Mouse (Mus musculus) adrenal gland (tissue): ENCODE data around the gene Phykpl.

Experiments
- intact Hi-C: fragments of 180-260 bp; cut with DNase I; formaldehyde crosslinking; loops from one replicate; pipeline ENCODE4 v1.15.1; 2025
- long read RNA-seq, 2 experiments: library from polyadenylated mRNA; unstranded; transcript quantifications; one replicate each; pipeline ENCODE4 v2.0.0; 2020; ENCODE audit warnings: borderline replicate concordance in 1 of 2; ENCODE audit not compliant: insufficient replicate concordance in 1 of 2

Phykpl gene
- long read RNA-seq, experiment 1, transcript Phykpl-201 (13 exons, 1,609 nt), result minor isoform, 5 of 36 reads
- long read RNA-seq, experiment 1, transcript Phykpl-206 (13 exons, 3,116 nt), result major isoform, 25 of 36 reads
- long read RNA-seq, experiment 1, partial matches to known transcripts, result 0 of 36 reads
- long read RNA-seq, experiment 1, other reads (novel, unspliced or antisense), result 5 of 36 reads
- long read RNA-seq, experiment 2, transcript Phykpl-201 (13 exons, 1,609 nt), result minor isoform, 5 of 48 reads
- long read RNA-seq, experiment 2, transcript Phykpl-206 (13 exons, 3,116 nt), result major isoform, 23 of 48 reads
- long read RNA-seq, experiment 2, partial matches to known transcripts, result 5 of 48 reads
- long read RNA-seq, experiment 2, other reads (novel, unspliced or antisense), result 11 of 48 reads

DNA sequence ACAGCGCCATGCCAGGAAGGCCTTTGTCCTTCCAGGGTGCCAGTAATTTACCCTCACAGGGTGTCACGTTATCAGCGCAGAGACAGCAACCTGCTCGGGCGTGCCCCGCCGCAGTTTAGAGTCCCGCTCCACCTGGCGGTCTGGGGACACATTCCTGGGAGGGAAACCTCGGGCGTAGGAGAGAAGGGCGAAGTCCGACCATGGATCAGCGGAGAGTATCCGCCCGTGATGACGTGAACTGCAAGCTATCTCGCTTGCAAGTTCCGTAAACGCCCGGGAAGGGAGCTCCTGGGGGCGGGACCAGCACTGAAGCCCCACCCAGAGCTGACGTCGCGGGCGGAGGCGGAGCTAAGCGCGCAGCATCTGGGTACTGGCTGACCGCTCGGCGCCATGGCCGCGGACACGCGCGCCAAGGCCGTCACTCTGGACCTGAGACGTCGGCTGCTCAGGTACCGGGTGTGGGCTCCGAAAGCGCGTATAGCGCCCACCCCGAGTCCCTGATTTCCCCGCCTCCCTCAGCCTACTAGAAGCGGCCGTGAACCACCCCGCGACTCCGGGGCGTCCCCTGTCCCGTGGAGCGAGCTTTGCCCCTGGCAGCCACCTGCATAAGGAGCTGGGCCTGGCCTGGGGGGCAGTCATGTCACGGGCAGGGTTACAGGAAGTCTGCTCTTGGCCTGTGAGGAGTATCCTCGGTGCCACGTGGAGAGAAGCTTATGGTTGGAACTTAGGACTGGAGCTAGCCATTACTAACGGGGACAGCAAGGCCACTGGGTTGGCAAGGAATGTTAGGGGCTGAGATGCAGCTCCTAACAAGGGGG lies at the start of gene Phykpl:
Phykpl (plus strand) TSS at position 327 of the 818 bp plus-strand sequence.
- intact Hi-C loops, result loop anchor here (5.0 kb wide), 1 partner anchor 42 kb away; no protein-coding TSS in a partner anchor

DNA sequence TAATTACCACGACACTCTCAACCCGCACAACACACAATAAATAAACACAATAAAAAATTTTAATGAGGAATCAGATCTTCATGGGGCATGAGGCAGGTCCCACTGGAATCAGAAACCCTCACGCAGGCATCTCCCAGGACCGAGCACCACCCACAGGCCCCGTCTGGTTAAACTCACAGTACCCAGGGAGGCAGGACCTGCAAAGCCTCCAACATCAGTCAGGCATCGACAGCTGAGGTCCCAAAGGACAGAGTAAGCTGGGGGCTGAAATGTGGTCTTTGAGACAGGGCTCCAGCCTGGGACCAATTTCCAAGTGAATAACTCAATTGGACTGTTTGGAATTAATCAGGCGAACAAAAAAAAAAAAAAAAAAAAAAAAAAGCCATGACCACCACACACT lies 46.2 kb upstream of the Phykpl start:
- intact Hi-C loops, result loop anchor here (10.0 kb wide), 1 partner anchor 594 kb away; the partner anchor contains the start of gene 4933414I15Rik

DNA sequence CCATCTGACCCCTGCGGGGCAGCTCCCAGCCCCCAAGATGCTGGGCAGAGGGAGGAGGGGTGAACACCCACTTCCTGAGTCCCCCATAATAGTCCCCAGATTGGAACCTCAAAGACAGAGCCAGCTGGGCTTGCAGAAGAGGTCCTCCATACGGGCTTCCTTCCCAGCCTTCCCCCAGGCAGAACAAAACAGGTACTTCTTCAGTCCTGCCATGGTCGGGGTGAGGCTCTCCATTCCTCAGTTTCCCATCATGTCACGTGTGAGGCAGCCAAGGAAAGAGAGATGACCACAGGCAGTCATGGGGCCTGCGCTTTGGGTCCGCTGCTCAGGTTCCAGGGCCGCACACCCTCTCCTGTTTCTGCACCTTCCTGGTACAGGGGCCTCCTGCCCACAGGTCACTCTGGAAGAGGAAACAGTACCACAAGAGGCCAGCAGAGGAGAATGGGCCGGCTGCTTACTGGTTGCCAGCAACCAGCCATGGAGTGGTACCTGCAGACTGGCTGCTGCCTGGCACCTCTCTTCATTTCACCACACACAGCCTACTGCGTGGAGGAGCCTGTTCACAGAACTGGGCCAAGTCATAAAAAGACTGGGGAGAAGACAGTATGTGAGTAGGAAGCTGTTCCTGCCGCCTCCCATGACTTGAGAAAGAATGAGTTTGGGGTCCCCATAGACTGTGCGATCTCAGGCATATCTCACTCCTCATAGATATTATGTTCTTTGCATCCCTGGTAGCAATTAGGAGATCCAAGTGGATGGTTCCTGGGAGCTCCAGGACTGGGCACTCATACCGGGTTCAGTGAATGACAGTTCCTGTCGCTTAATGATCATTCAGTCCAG lies 45.4 kb upstream of the Phykpl start:
- intact Hi-C loops, result loop anchor here (10.0 kb wide), 1 partner anchor 594 kb away; the partner anchor contains the start of gene 4933414I15Rik

DNA sequence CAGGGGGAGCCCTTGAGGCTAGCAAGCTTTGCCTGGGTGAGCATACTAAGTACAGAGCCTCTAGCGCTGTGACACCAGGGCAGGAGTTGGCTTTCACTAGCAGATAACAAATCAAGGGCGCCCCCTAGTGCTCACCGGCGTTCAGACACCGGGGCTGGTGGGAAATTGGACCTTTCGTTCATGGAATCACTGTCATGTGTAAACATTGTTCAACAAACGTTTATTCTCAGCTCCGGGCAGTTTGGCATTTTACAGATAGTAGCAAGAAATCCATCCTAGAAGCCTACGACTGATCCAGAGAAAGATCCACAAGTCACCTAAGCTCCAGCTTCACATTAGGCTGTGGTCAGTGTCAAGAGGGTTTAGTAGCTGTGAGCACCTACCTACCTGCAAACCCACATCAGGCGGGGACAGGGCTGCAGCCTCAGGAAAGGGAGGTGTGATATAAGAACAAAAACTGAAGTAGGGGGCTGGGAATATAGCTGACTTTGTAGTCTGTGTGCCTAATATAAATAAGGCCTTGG lies 44.7 kb upstream of the Phykpl start:
- intact Hi-C loops, result loop anchor here (5.0 to 10.0 kb wide), 2 partner anchors 42 to 595 kb away; partner anchors contain the start of genes 4933414I15Rik and Phykpl

DNA sequence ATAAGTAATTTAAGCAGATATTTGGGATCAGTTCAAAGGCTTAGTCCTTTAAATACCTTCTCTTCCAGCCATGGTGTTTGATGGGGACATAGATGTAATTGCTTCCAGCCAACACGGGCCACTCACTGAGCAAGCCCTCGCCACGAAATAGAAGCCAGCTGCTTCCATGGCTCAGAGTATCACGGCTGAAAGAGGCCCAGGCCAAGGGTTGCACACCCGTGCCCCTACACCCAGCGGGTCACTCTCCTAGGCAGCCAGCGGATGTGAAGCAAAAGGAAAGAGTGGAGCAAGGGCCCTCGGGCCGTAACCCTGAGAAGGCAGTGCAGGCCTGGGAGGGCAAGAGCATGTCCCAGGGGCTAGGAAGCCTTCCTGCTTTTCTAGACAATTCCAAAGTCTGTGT lies 42.1 kb upstream of the Phykpl start:
- intact Hi-C loops, result loop anchor here (5.0 kb wide), 1 partner anchor 40 kb away; the partner anchor contains the start of gene Phykpl

DNA sequence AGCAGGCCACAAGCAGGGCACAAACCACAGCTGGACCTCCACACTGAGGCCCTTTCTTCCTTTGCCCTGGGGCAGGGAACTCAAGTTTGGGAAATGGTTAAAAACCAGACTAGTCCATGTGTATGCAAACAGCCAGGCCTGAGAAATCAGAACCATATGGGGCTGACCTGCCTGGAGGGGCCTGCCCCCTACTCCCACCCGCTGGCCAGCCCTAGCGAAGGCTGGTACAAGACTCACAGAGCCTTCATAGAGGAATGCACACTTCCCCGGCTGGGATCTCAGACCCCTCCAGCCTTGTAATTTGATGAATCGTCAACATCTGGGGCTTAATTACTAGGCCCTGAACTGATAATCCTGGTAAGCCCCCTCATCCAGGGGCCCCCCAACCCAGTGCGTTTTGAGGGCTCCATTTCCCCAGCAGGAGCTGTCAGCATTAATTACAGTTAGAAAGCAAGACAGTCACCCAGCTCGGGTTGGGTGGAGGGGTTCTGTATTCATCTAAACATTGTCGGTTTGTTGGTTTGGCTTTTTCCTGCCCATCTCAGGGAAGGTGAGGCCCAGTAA lies 41.0 kb upstream of the Phykpl start:
- intact Hi-C loops, result loop anchor here (5.0 kb wide), 1 partner anchor 39 kb away; the partner anchor contains the start of gene Phykpl

DNA sequence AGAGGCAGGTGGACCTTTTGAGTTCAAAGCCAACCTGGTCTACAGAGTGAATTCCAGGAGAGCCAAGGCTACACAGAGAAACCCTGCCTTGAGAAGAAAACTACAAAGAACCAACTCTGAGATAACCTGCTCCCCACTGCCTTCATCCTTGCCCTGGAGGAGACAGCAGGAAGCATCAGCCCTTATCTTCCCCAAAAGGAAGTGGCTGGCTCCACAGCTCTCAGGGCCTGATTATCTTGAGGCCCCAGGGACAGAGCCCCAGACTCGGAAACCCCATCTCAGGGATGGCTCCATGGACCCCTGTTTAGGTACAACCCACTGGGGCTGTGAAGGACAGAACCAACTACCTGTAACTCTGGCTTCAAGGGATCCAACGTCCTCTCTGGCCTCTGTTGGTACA lies 40.1 kb upstream of the Phykpl start:
- intact Hi-C loops, result loop anchor here (5.0 kb wide), 1 partner anchor 38 kb away; the partner anchor contains the start of gene Phykpl

DNA sequence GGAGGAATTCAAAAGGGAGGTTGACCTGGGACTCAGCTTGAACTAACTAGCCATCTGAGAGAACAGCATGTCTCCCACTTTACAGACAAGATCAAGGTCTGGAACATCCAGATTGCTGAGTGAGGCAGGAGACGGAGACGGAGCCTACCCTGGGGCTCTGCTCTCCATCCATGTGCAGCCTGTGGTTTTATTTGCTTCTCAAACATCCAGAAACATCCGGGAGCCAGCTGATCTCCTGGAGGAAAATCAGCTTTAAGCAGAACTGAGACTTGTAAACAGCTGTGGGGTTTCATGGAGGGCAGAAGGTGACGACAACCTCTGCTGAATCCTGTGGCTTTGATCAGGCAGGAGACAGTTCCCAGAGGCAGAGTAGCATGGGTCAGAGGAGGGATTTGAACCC lies 38.7 kb upstream of the Phykpl start:
- intact Hi-C loops, result no loop called here

DNA sequence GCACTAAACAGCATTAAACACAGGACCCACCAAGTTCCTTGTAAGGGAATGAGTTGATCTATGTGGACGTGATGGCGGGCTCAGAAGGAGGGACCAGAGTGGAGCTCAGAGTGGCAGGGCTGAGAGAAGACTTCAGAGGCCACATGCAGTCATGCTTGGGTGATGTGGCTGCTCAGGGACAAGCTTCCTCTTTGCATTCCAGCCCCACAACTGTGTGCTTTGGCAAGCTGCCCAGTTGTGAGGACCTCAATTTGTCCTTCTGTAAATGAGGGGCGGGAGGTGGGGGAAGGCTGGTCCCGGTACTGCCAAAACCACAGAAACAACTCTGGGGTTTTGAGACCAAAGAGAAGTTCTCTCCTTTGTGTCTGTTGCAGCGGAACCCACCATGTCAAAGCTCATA lies 33.3 kb upstream of the Phykpl start:
- intact Hi-C loops, result no loop called here

DNA sequence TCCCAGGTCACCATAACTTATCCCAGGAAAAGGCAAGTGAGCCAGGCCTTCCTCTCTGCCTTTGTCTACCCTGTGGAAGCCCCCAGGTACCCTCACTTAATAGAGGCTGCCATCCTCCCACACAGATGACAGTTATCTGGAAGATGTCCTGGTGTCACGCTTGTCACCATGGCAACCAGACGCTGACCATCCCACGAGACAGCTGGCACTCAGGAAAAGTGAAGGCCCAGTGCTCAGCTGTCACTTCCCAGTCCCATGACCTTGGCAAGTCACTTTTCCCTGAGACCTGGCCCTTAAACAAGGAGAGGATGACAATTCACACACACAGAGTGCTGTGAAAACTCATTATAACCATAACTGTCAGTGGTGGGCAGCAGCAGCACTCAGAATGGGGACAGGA lies 32.5 kb upstream of the Phykpl start:
- intact Hi-C loops, result no loop called here

DNA sequence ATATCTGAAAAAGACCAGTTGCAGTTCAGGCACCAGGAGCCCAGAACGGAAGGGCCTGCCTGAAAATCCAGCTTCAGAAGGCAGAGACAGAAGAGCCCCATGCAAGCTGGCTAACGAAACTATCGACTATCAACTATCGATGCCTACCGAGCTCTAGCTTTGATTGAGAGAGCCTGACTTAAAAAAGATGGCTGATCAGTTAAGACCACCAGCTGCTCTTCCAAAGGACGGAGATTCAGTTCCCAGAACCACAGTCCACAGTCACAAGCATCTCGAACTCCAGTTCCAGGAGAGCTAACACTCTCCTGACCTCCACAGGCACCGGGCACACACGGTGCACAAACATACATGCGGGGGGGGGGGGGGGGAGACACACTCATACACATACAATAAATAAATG lies 30.0 kb upstream of the Phykpl start:
- intact Hi-C loops, result no loop called here

DNA sequence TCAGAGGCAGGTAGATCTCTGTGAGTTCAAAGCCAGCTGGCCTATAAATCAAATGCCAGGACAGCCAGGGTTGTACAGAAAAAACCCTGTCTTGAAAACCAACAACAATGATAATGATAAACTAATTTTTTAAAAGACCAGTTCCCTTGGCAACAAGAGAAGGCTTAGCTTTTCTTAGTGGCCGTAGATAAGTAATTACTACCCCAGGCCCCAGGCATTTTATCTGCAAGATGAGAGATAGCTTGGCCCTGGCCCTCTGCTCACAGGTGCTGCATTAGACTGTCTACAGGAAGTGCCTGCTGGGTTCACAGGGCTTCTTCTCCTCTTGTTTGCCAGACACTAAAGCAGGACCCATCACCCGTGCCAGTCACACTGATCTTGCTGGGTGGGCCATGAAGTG lies 29.5 kb upstream of the Phykpl start:
- intact Hi-C loops, result no loop called here

DNA sequence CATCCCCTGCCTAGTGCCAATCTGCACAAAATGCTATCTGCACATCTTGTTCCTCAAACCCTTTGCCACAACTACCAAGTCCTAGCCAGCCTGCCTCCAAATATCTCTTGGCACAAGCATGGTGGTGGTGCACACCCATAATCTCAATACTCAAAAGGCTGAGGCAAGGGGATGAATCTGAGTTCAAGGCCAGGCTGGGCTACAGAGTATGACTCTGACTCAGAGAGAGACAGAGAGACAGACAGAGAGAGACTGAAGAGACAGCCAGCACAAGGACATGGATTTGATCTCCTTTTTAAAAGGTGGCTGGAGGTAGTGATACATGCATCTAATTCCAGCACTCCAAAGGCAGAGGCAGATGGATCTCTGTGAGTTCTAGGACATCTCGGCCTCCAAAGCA lies 21.3 kb upstream of the Phykpl start:
- intact Hi-C loops, result no loop called here

DNA sequence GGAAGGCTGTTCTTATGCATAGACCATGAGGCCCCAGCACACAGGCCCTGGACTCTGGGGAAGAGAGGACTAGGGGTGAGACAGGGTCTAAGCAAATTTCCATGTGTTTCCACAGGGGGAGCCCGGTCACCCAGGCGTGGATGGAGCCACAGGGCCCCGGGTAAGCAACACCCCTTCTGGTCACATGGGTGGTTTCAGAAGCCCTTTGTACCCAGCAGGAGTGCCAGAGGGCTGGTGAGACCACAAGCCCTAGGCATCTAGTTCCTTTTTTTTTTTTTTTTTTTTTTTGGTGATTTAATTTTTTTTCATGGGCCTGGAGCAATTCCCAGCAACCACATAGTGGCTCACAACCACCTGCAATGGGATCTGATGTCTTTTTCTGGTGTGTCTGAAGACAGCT lies 19.5 kb upstream of the Phykpl start:
- intact Hi-C loops, result no loop called here

DNA sequence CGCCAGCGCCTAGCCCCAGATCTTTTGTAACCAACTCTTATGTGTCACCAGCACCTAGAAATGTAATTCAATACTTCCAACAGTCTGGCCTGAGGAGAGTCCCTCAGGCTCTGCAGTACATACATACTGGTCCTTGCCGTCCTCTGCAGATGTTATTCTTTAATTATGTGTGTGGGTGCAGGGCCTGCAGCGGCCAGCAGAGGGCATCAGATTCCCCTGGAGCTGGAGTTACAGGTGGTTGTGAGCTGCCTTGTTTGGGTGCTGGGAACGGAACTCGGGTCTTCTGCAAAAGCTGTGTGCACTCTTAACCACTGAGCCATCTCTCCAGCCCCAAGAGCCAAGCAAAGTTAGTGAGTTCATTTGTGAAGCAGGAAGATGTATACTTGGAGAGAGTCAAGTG lies 18.6 kb upstream of the Phykpl start:
- intact Hi-C loops, result no loop called here

DNA sequence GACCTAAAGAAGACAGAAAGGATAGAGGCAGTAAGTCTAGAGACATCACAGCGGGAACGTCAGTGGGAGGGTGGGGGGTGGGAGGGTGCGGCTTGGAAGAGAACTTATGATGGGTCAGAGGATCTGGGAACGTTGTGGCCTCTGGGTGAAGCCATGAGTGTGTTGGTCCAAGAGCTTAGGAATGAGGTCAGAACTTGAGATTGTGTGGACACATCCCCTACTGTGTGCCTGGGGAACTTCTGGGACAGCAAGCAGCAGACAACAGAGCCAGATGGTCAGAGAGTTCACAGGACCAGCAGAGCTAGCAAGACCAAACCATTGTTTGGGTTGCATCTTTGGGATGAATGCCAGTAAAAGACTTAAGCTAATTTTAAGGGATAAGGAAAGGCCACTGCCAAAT lies 15.8 kb upstream of the Phykpl start:
- intact Hi-C loops, result no loop called here

DNA sequence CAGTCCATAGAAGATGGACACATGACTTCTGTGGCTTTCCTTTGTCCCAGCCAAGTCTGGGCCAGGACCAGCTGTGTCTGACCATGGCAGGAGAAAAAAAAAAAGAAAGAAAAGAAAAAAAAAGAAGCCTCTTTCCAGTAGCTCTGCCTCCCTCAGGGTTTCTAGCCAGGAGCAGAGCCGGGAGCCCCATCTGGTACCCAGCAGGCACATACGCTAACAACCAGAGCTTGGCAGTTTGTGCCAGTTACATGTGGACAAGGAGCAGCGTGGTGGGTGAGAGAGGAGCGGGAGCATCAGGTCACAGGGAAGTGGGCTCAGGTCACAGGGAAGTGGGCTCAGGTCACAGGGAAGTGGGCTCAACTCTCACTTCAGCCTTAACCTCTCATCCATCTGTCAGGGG lies 8.1 kb upstream of the Phykpl start:
- intact Hi-C loops, result no loop called here

DNA sequence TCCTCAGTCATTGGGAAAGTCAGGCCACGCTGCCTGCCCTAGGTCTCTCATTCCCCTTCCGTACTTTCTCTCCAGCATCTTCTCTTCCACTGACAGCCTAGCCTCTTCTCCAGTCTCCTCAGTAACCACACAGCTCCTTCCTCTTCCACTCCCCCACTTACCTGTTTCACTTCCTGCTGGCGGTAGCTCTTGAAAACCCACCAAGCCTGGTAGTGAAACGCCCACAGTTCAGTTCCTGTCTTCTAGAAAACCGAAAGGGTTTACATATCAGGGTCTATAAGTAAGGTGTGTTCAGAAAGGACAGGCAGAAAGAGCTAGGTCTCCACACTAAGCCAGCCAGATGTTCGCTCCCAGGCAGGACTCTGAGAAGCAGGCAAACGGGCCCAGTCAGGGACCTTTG lies 7.0 kb upstream of the Phykpl start:
- intact Hi-C loops, result no loop called here

DNA sequence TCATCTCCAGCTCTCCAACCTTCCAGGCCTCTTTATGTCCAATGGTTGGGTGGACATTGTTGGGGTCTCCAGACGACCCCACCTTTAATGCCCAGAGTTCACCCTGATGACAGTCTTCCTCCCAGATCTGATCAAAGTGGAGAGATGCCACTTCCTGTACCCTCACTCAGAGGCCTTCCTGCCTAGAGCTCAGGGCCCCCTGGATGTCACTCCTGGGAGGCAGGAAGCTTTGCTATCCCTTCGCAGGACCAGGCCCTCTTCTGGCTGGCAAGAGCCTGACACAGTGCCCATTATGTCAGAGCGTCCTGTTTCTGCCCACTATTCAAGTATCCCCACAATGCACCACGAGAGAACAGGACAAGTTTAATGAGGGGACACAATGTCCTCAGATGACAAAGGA lies 5.5 kb upstream of the Phykpl start:
- intact Hi-C loops, result no loop called here

DNA sequence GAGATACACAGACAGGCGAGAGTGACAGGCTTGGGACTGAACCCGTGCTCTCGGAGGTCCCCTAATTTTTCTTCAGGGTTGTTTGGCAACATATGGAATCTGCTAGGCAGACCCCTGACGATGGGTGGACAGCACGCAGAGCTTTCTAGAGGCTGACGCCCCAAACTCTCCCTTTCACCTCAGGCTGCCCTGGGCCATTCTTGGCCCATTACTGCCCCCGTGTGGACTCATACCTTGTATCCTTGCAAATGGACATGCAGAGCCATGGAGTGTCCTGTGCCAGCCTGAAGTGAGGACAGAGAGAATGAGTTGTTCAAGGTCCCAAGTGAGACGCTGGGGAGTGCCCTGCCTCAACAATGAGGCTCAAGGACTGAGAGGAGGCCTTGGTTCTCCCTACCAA lies 1.8 kb upstream of the Phykpl start:
- intact Hi-C loops, result loop anchor here (5.0 kb wide), 1 partner anchor 40 kb away; no protein-coding TSS in a partner anchor
